ENCODE assay signal across 23 mouse cellular contexts in the genomic region with DNA sequence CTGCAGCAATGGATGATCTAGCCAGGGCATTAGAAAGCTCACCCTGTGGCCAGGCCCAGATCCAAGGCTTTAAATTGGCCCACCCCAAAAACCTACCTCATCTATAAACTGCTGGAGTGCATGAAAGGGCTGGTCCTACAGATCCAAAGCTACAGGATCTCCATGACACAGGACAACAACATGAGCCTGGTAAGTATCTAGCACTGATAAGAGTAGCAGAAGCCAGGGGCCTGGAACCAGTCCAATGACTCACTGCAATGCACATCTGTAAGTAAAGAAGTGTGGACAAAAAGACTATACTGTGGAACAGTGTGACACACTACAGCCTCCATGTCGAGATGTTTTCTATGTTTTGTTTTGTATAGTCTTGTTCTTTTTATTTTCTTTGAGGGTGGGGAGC. TPM values are rescaled to one million over a fixed set of nuclear protein-coding genes. Genes with fewer than 3 reads are reported as not detected.
DNase-seq lines count a peak whose midpoint lies in the region; ATAC-seq and TF ChIP-seq lines count a peak whose summit lies in the region.
"Had no signal": no experiment of that assay in that cellular context is flagged by ENCODE, and none has a peak within 500 bp of the region (broad histone marks: within the 10 kb centered on the region; RNA-seq: fewer than 3 reads in every experiment).

No protein-coding gene starts in this region.

- peaks cover 17% of the 10 kb centered on the region; the same call in 1 of the 2 replicates for H3K36me3 ChIP-seq in heart, embryonic 13.5 days
- H3K36me3 ChIP-seq in MEL (ENCODE audit: control insufficient read depth in 1 of 2, insufficient read depth in 2 of 2, low read length in 2 of 2): peaks cover 30 to 35% of the 10 kb centered on the region in 2 experiments

- TF ChIP-seq EP300 in MEL (IDR thresholded peaks at IDR 0.05; ENCODE audit: low read depth in 1 of 2, low read length in 2 of 2): peak; percentile 50 to 55; a peak in 2 of 4 replicates

- H3K4me2 ChIP-seq in heart, embryonic 13.5 days: no peak overlapping the region
- H3K4me2 ChIP-seq: limb, embryonic 13.5 days; midbrain, embryonic 13.5 days had no signal

- H3K9ac ChIP-seq in heart, embryonic 13.5 days: no peak overlapping the region
- no peak overlapping the region for H3K9ac ChIP-seq in MEL (ENCODE audit: control insufficient read depth, low read depth, low read length, poor library complexity, severe bottlenecking)
- H3K9ac ChIP-seq: limb, embryonic 13.5 days; midbrain, embryonic 13.5 days had no signal

- no peaks in the 10 kb centered on the region for H3K27me3 ChIP-seq in heart, embryonic 13.5 days (replicated peaks)
- no peaks in the 10 kb centered on the region for H3K27me3 ChIP-seq in MEL (ENCODE audit: control insufficient read depth in 1 of 2, insufficient read depth in 2 of 2, low read length in 2 of 2)
- H3K27me3 ChIP-seq: limb, embryonic 13.5 days; midbrain, embryonic 13.5 days had no signal

- H3K4me3 ChIP-seq in heart, embryonic 13.5 days: no peak overlapping the region
- no peak overlapping the region for H3K4me3 ChIP-seq in MEL (ENCODE audit: control insufficient read depth in 1 of 2, insufficient read depth in 1 of 2, low read depth in 2 of 2, low read length in 2 of 2)
- H3K4me3 ChIP-seq: hindbrain, embryonic 10.5 days; limb, embryonic 13.5 days; midbrain, embryonic 13.5 days had no signal

- 26% methylated on average over 1 of the region's 1 CpGs for WGBS in heart, embryonic 13.5 days

- no peaks in the 10 kb centered on the region for H3K9me3 ChIP-seq in heart, embryonic 13.5 days
- H3K9me3 ChIP-seq in MEL (replicated peaks; ENCODE audit: insufficient read depth, low read length): no peaks in the 10 kb centered on the region
- H3K9me3 ChIP-seq: G1E; hindbrain, embryonic 10.5 days; limb, embryonic 13.5 days; midbrain, embryonic 13.5 days had no signal

- no peak for TF ChIP-seq CTCF in MEL (IDR thresholded peaks at IDR 0.05 in 2 of 3, conservative IDR thresholded peaks at IDR 0.05 in 1 of 3; ENCODE audit: control insufficient read depth in 1 of 3, insufficient read depth in 1 of 3, low read depth in 2 of 3, low read length in 3 of 3, poor library complexity in 1 of 3, severe bottlenecking in 1 of 3)

- peaks cover 55% of the 10 kb centered on the region for H3K4me1 ChIP-seq in heart, embryonic 13.5 days
- H3K4me1 ChIP-seq in MEL (ENCODE audit: control insufficient read depth in 1 of 2, insufficient read depth in 2 of 2, low read length in 2 of 2): peaks cover 19 to 22% of the 10 kb centered on the region in 2 experiments
- H3K4me1 ChIP-seq: hindbrain, embryonic 10.5 days; limb, embryonic 13.5 days had no signal

- intact Hi-C loops in heart, postnatal 14 days (cut with DNase I): no loop called here

- TF ChIP-seq RAD21 in MEL (IDR thresholded peaks at IDR 0.05; ENCODE audit: low read depth, low read length): no peak

- no peak for DNase-seq in heart, postnatal 14 days
- DNase-seq in MEL (ENCODE audit: low read depth, low spot score): peak; percentile 89
- no peak for DNase-seq in urinary bladder, postnatal 25 days (ENCODE audit: low spot score)
- no peak for DNase-seq in ovary, postnatal 14 days (ENCODE audit: low spot score)
- DNase-seq: cerebellum, adult 11 months; cerebellum, postnatal 25 days; gastrocnemius, postnatal 36 days; kidney, postnatal 10 days; lung, postnatal 14 days; right cerebral cortex, adult 18-20 months; spleen, adult 18-20 months; thymus, postnatal 36 days had no signal

- H3K79me2 ChIP-seq in MEL (ENCODE audit: control insufficient read depth, insufficient read depth, low read length, poor library complexity): peaks cover 38% of the 10 kb centered on the region

- H3K27ac ChIP-seq in heart, embryonic 13.5 days (replicated peaks): peak overlapping the region; percentile 22; the same call in 1 of the 2 replicates
- H3K27ac ChIP-seq in MEL (ENCODE audit: control insufficient read depth, low read depth, low read length): peak overlapping the region; percentile 29; the same call in 1 of the 2 replicates
- H3K27ac ChIP-seq: hindbrain, embryonic 10.5 days; limb, embryonic 13.5 days; midbrain, embryonic 13.5 days had no signal

- no peak for TF ChIP-seq POLR2A in MEL (IDR thresholded peaks at IDR 0.05; ENCODE audit: control insufficient read depth in 1 of 2, insufficient read depth in 1 of 2, low read depth in 1 of 2, low read length in 2 of 2, poor library complexity in 1 of 2)

- ATAC-seq in heart, embryonic 13.5 days (ENCODE audit: extremely low read depth, insufficient number of reproducible peaks, low FRiP score, low TSS enrichment): no peak; the same call in 1 of the 2 replicates
- peak; percentile 57 for ATAC-seq in common myeloid progenitor, adult 5-6 weeks (replicated peaks; ENCODE audit: low read depth, poor library complexity, severe bottlenecking)
- peak; percentile 67 for ATAC-seq in megakaryocyte progenitor cell, adult 5-6 weeks (replicated peaks; ENCODE audit: poor library complexity)
- ATAC-seq: intestine, postnatal 0 days; midbrain, embryonic 13.5 days had no signal

TF ChIP-seq in MEL, 35 proteins besides CTCF, POLR2A, EP300 and RAD21:
- TF ChIP-seq GATA1 (IDR thresholded peaks at IDR 0.05; ENCODE audit: low read depth, low read length): peak; percentile 79
- peak; percentile 58 for TF ChIP-seq TAL1 (IDR thresholded peaks at IDR 0.05; ENCODE audit: low read length)
- TF ChIP-seq KAT2A (conservative IDR thresholded peaks at IDR 0.05; ENCODE audit: low read depth, low read length): no peak
- TF ChIP-seq JUND (IDR thresholded peaks at IDR 0.05; ENCODE audit: low read depth, low read length): no peak
- 0 out of 2 replicates have a peak, but pooled peaks have one; percentile 24 for TF ChIP-seq MXI1 (IDR thresholded peaks at IDR 0.05; ENCODE audit: low read depth, low read length)
- TF ChIP-seq USF1 (IDR thresholded peaks at IDR 0.05; ENCODE audit: low read depth, low read length): no peak
- peak; percentile 72 for TF ChIP-seq ETS1 (IDR thresholded peaks at IDR 0.05; ENCODE audit: low read depth, low read length)
- TF ChIP-seq NRF1 (IDR thresholded peaks at IDR 0.05; ENCODE audit: insufficient read depth, low read depth, low read length, poor library complexity, severe bottlenecking): no peak
- TF ChIP-seq SIN3A (IDR thresholded peaks at IDR 0.05; ENCODE audit: low read length): peak; percentile 56
- TF ChIP-seq TCF12 (IDR thresholded peaks at IDR 0.05; ENCODE audit: low read depth, low read length): peak; percentile 33; the same call in 1 of the 2 replicates

RNA-seq across cellular contexts. Expression of gene Rab22a, which starts 13.9 kb away (rescaled TPM):
- polyA plus RNA-seq in heart, embryonic 13.5 days (2015; fragmentation: Nextera tagmentation; extraction: Ambion mirVana): 25.5 and 26.0 TPM in 2 replicates
- total RNA-seq in heart, postnatal 14 days (2021): 10 to 100 TPM; 30.1 to 30.2 TPM
- total RNA-seq in MEL (2012; rRNA removed): 8.9 and 9.8 TPM in 2 replicates
- polyA plus RNA-seq in MEL (2012; ENCODE audit: insufficient read depth in 1 of 2, insufficient read length in 2 of 2, low read depth in 1 of 2, low replicate concordance in 2 of 2, missing spikeins in 1 of 2): 10 to 100 TPM in 1 of 2 experiments, not detected in 1; 15.8 TPM
- total RNA-seq in common myeloid progenitor, adult 5-6 weeks (2017): 8.4 and 8.8 TPM in 2 replicates
- 9.9 and 10.2 TPM in 2 replicates for total RNA-seq in megakaryocyte progenitor cell, adult 5-6 weeks (2015)
- 6.8 and 7.3 TPM in 2 replicates for total RNA-seq in megakaryocyte progenitor cell, adult 5-6 weeks (2017)

RNA-seq across cellular contexts. Expression of gene 1700010B08Rik, which starts 45.7 kb away (rescaled TPM):
- not detected in 2 replicates for polyA plus RNA-seq in heart, embryonic 13.5 days (2015; fragmentation: Nextera tagmentation; extraction: Ambion mirVana)
- not detected for total RNA-seq in heart, postnatal 14 days (2021)
- not detected in 2 replicates for total RNA-seq in MEL (2012; rRNA removed)
- polyA plus RNA-seq in MEL (2012; ENCODE audit: insufficient read depth in 1 of 2, insufficient read length in 2 of 2, low read depth in 1 of 2, low replicate concordance in 2 of 2, missing spikeins in 1 of 2): not detected
- total RNA-seq in common myeloid progenitor, adult 5-6 weeks (2017): not detected in 2 replicates
- total RNA-seq in megakaryocyte progenitor cell, adult 5-6 weeks (2015): not detected in 2 replicates
- total RNA-seq in megakaryocyte progenitor cell, adult 5-6 weeks (2017): not detected in 2 replicates
- total RNA-seq: G1E; gastrocnemius, postnatal 36 days; layer of hippocampus, adult 8-10 months; left cerebral cortex, adult 8-10 months had no signal
- polyA plus RNA-seq: embryonic facial prominence, embryonic 11.5 days; G1E; hindbrain, embryonic 10.5 days; intestine, postnatal 0 days; limb, embryonic 13.5 days; midbrain, embryonic 13.5 days had no signal
